Mouse (Mus musculus) bone marrow macrophage, adult 2 months (primary cell): ENCODE measurements around the gene Ccdc88c.

Experiments
- CTCF ChIP-seq: IDR thresholded peaks from 2 replicates; pipeline ENCODE4 v1.5.1; 2012; ENCODE audit warnings: low read depth, mild to moderate bottlenecking, low read length, moderate library complexity
- POLR2A ChIP-seq: IDR thresholded peaks from 2 replicates; pipeline ENCODE4 v1.6.1; 2012; ENCODE audit warnings: mild to moderate bottlenecking, low read depth, low read length, borderline replicate concordance

DNA sequence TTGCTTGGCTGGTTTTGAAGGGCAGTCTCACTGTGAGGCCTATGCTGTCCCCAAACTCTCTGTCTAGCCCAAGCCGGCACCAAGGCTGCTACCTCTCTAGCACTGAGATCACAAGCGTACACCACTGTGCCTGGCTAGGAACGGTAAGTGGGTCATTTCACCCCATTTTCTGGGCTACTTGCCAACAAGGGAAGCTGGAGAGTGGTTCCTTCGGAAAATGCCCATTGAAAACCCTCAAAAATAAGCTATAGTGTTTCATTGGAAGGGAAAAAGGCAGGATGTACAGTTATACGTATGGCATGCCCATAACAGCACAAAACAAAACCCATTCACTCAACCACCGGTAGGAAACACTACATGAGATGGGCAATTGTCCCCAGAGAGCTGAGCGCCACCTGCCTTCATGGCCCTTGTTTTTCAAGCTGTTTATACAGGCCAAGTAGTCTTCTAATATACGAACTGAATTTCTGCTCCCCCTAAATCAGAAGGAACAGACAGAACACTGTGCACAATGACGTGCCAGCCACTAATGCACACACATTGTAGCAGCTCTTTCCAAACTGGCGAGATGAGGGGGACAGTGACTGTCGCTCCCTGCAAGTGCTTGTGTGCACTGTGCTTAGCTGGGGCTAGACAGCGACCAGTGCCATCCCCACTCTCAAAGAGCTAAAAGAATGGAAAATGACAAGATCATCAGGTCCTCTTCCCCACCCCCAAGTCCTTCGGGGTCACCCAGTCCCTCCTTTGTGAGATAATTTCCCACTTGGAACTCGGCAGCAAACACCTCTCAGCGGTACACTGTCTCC lies 8.4 kb downstream of the Ccdc88c start:
- no peak for TF ChIP-seq POLR2A
- TF ChIP-seq CTCF = no peak
